Mouse (Mus musculus) granulocyte monocyte progenitor cell, adult 5-6 weeks (primary cell): Measurements from ENCODE around the gene Parvg. TPM values are rescaled to one million over a fixed set of nuclear protein-coding genes. Genes with fewer than 3 reads are reported as not detected.

Source experiments
- ATAC-seq: replicated peaks from 2 replicates; pipeline ENCODE4 v1.8.0; 2016; ENCODE audit warnings: mild to moderate bottlenecking, moderate TSS enrichment, inconsistent platforms; ENCODE audit not compliant: poor library complexity, severe bottlenecking
- total RNA-seq, 2 experiments: library from RNA; stranded (forward) in 1 of 2; stranded (reverse) in 1 of 2; fragments of 200-712, 200-1000 nt in 1 of 2; fragments of >200 nt in 1 of 2; fragmentation: Nextera tagmentation in 1 of 2; gene quantifications; 2 replicates each; pipeline ENCODE4 v1.2.3; 2014 to 2017

Parvg gene
- 154 and 178 TPM in 2 replicates for total RNA-seq (2014; fragmentation: Nextera tagmentation)
- 215 and 279 TPM in 2 replicates for total RNA-seq (2017)

- ATAC-seq = peak; percentile 39
Measured at GRCm38 (mm10) chr15:84323966-84324869, at the start of gene Parvg. TSS of gene Parvg (plus strand) at chr15:84324026.

GRCm38 (mm10) chr15:84276066-84276465 is 47.8 kb upstream of the Parvg start:
- no peak for ATAC-seq

GRCm38 (mm10) chr15:84278091-84278490 is 45.7 kb upstream of the Parvg start:
- no peak for ATAC-seq

- no peak for ATAC-seq
Measured at GRCm38 (mm10) chr15:84278656-84279055, 45.2 kb upstream of the Parvg start.

- ATAC-seq = peak; percentile 58
Measured at GRCm38 (mm10) chr15:84280309-84280708, 43.5 kb upstream of the Parvg start.

GRCm38 (mm10) chr15:84280712-84281347 is 43.0 kb upstream of the Parvg start:
- ATAC-seq = 0 out of 2 replicates have a peak, but pooled peaks have one; percentile 8

- no peak for ATAC-seq
Measured at GRCm38 (mm10) chr15:84282206-84283085, 41.4 kb upstream of the Parvg start.

GRCm38 (mm10) chr15:84284059-84284458 is 39.8 kb upstream of the Parvg start:
- ATAC-seq = peak; percentile 56

- ATAC-seq = no peak
Measured at GRCm38 (mm10) chr15:84285453-84285852, 38.4 kb upstream of the Parvg start.

GRCm38 (mm10) chr15:84288953-84289352 is 34.9 kb upstream of the Parvg start:
- ATAC-seq = 0 out of 2 replicates have a peak, but pooled peaks have one; percentile 38

GRCm38 (mm10) chr15:84291097-84291496 is 32.7 kb upstream of the Parvg start:
- no peak for ATAC-seq

GRCm38 (mm10) chr15:84293590-84293989 is 30.2 kb upstream of the Parvg start:
- ATAC-seq = peak; percentile 71

- no peak for ATAC-seq
Measured at GRCm38 (mm10) chr15:84294391-84294790, 29.4 kb upstream of the Parvg start.

GRCm38 (mm10) chr15:84295225-84295624 is 28.6 kb upstream of the Parvg start:
- no peak for ATAC-seq

GRCm38 (mm10) chr15:84297454-84297853 is 26.4 kb upstream of the Parvg start:
- ATAC-seq = peak; percentile 23; the same call in 1 of the 2 replicates

GRCm38 (mm10) chr15:84298804-84299370 is 24.9 kb upstream of the Parvg start:
- ATAC-seq = peak; percentile 77

GRCm38 (mm10) chr15:84299662-84300333 is 24.0 kb upstream of the Parvg start:
- no peak for ATAC-seq

- ATAC-seq = no peak
Measured at GRCm38 (mm10) chr15:84300591-84300990, 23.2 kb upstream of the Parvg start.

GRCm38 (mm10) chr15:84301026-84301425 is 22.8 kb upstream of the Parvg start:
- no peak for ATAC-seq
